Mouse (Mus musculus) hindbrain, embryonic 16.5 days (tissue): ENCODE data around the gene Pkn2. TPM values are rescaled to one million over a fixed set of nuclear protein-coding genes. Genes with fewer than 3 reads are reported as not detected.

Source experiments
- polyA plus RNA-seq: library from polyadenylated mRNA; unstranded; fragments of >200 nt; fragmentation: Nextera tagmentation; extraction: Ambion mirVana; gene quantifications from 2 replicates; pipeline ENCODE4 v1.2.1, GENCODE M21; 2015

Pkn2 gene
- polyA plus RNA-seq, 1 experiment from 2014 or later, result 19.1 TPM

Other genes with a start within 250 kb of the Pkn2 start
- gene Kyat3, start 181.0 kb downstream of the Pkn2 start, polyA plus RNA-seq, result 6.3 and 7.8 TPM in 2 replicates
- 67.0 and 68.1 TPM in 2 replicates for gene Gtf2b, start 117.0 kb downstream of the Pkn2 start, polyA plus RNA-seq